Comparison of ENCODE assay signal across 22 mouse cellular contexts in the genomic region with DNA sequence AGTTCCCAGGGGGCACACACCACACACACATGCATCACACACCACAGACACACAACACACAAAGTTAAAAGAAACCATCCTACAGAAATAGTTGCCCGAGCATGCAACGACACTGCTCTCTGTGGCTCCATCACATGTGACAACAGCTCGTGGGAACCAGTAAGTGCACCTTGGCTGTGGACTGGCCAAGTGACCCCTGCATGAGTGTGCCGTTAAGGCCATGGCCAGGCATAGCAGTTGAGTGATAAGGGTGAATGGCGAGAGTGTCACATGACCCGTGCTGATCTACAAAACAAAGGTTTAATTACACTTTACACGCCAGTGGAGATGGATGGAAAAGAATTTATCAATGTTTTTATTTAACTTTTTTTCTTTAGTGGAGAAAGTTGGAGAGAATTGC.
A peak's percentile ranks its signal among the peaks of the same experiment; 100 is the strongest.
DNase-seq lines count a peak whose midpoint lies in the region; ATAC-seq lines count a peak whose summit lies in the region.
"Had no signal": no experiment of that assay in that cellular context is flagged by ENCODE, and none has a peak within 500 bp of the region (broad histone marks: within the 10 kb centered on the region; RNA-seq: fewer than 3 reads in every experiment).

No protein-coding gene starts in this region.

- H3K9me3 ChIP-seq in megakaryocyte, embryonic 14.5 days: peaks cover 19% of the 10 kb centered on the region; the same call in 1 of the 2 replicates
- H3K9me3 ChIP-seq: embryonic facial prominence, embryonic 10.5 days; embryonic facial prominence, embryonic 12.5 days; forebrain, embryonic 13.5 days; forebrain, embryonic 15.5 days had no signal

- H3K4me1 ChIP-seq in megakaryocyte, embryonic 14.5 days: no peaks in the 10 kb centered on the region
- H3K4me1 ChIP-seq: forebrain, embryonic 13.5 days; forebrain, embryonic 15.5 days had no signal

- no peaks in the 10 kb centered on the region for H3K36me3 ChIP-seq in megakaryocyte, embryonic 14.5 days (replicated peaks; ENCODE audit: low read length)
- H3K36me3 ChIP-seq: embryonic facial prominence, embryonic 10.5 days; embryonic facial prominence, embryonic 12.5 days; forebrain, embryonic 15.5 days; G1E had no signal

- H3K4me3 ChIP-seq in megakaryocyte, embryonic 14.5 days (replicated peaks): peak overlapping the region; percentile 33
- H3K4me3 ChIP-seq: embryonic facial prominence, embryonic 10.5 days; embryonic facial prominence, embryonic 12.5 days; forebrain, embryonic 13.5 days; forebrain, embryonic 15.5 days had no signal

- H3K27me3 ChIP-seq in megakaryocyte, embryonic 14.5 days (replicated peaks): no peaks in the 10 kb centered on the region
- H3K27me3 ChIP-seq: CH12.LX; embryonic facial prominence, embryonic 12.5 days; forebrain, embryonic 15.5 days; Patski had no signal

- peak; percentile 52 for DNase-seq in adrenal gland, adult 2 months
- DNase-seq in adrenal gland, adult 18-20 months (ENCODE audit: low spot score in 2 of 2): no peak
- DNase-seq in adrenal gland, postnatal 14 days: peak; percentile 23
- no peak for DNase-seq in adrenal gland, postnatal 10 days
- DNase-seq: B cell, adult 2 months; cerebellum, adult 11-12 months; cerebellum, adult 2 months; cerebellum, adult 9-10 months; cerebellum, postnatal 10 days; cerebellum, postnatal 25 days; forebrain, postnatal 0 days had no signal

- no peak for ATAC-seq in megakaryocyte, adult 5-6 weeks (ENCODE audit: poor library complexity, severe bottlenecking)
- ATAC-seq: activated CD4-positive, CD25-positive, alpha-beta regulatory T cell, adult 4 months; CD4-positive, CD25-positive, alpha-beta regulatory T cell, adult 4 months; forebrain, embryonic 13.5 days; forebrain, embryonic 15.5 days; forebrain, postnatal 0 days; Patski had no signal

Comparison
In these comparisons a context has a peak if more than half of its experiments do, and no peak if none do; other contexts are left out.
1. DNase-seq: peak in adrenal gland, adult 2 months (single experiment) and adrenal gland, postnatal 14 days (single experiment); none in adrenal gland, adult 18-20 months (0 of 2) and adrenal gland, postnatal 10 days (single experiment).